Mouse (Mus musculus) naive thymus-derived CD4-positive, alpha-beta T cell, adult 2 months (primary cell): ENCODE data around the gene Gm10721.
"Not testable (repeated sequence)": the region's sequence is repeated elsewhere in the genome, so short reads cannot be mapped to it uniquely, and the experiment has no call there.

Experiments used
- DNase-seq: peaks from one replicate; pipeline ENCODE4 v3.0.0-alpha.2; 2011; ENCODE audit warnings: low read depth

Gene Gm10721

GRCm38 (mm10) chr9:3012733-3013279 lies at the start of gene Gm10721:
Gene Gm10721 (plus strand): TSS chr9:3013140.
- not testable (repeated sequence) for DNase-seq

- peak; percentile 49 for DNase-seq
Measured at GRCm38 (mm10) chr9:3000445-3000972, 12.4 kb upstream of the Gm10721 start, which contains the start of gene Gm10722. Gene Gm10722 (plus strand): TSS chr9:3000922.

DNA sequence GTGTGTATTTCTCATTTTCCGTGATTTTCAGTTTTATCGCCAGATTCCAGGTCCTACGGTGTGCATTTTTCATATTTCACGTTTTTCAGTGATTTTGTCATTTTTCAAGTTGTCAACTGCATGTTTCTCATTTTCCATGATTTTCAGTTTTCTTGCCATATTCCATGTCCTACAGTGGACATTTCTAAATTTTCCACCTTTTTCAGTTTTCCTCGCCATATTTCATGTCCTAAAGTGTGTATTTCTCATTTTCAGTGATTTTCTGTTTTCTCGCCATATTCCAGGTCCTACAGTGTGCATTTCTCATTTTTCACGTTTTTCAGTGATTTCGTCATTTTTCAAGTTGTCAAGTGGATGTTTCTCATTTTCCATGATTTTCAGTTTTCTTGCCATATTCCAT lies 11.9 kb upstream of the Gm10721 start:
- DNase-seq = not testable (repeated sequence)

DNA sequence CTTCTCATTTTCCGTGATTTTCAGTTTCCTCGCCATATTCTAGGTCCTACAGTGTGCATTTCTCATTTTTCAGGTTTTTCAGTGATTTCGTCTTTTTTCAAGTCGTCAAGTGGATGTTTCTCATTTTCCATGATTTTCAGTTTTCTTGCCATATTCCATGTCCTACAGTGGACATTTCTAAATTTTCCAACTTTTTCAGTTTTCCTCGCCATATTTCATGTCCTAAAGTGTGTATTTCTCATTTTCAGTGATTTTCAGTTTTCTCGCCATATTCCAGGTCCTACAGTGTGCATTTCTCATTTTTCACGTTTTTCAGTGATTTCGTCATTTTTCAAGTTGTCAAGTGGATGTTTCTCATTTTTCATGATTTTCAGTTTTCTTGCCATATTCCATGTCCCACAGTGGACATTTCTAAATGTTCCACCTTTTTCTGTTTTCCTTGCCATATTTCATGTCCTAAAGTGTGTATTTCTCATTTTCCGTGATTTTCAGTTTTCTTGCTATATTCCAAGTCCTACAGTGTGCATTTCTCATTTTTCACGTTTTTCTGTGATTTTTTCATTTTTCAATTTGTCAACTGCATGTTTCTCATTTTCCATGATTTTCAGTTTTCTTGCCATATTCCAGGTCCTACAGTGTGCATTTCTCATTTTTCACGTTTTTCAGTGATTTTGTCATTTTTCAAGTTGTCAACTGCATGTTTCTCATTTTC lies 10.8 kb upstream of the Gm10721 start:
- DNase-seq = peak; percentile 42

DNA sequence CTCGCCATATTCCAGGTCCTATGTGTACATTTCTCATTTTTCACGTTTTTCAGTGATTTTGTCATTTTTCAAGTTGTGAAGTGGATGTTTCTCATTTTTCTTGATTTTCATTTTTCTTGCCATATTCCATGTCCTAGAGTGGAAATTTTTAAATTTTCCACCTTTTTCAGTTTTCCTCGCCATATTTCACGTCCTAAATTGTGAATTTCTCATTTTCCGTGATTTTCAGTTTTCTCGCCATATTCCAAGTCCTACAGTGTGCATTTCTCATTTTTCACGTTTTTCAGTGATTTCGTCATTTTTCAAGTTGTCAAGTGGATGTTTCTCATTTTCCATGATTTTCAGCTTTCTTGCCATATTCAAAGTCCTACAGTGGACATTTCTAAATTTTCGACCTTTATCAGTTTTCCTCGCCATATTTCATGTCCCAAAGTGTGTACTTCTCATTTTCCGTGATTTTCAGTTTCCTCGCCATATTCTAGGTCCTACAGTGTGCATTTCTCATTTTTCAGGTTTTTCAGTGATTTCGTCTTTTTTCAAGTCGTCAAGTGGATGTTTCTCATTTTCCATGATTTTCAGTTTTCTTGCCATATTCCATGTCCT lies 10.0 kb upstream of the Gm10721 start, which contains the start of gene Gm11168:
Gm11168 (plus strand) TSS at position 553 of the 603 bp plus-strand sequence.
- not testable (repeated sequence) for DNase-seq

GRCm38 (mm10) chr9:3006179-3006578 lies 6.8 kb upstream of the Gm10721 start:
- not testable (repeated sequence) for DNase-seq

GRCm38 (mm10) chr9:3006636-3007035 lies 6.3 kb upstream of the Gm10721 start:
- not testable (repeated sequence) for DNase-seq

DNA sequence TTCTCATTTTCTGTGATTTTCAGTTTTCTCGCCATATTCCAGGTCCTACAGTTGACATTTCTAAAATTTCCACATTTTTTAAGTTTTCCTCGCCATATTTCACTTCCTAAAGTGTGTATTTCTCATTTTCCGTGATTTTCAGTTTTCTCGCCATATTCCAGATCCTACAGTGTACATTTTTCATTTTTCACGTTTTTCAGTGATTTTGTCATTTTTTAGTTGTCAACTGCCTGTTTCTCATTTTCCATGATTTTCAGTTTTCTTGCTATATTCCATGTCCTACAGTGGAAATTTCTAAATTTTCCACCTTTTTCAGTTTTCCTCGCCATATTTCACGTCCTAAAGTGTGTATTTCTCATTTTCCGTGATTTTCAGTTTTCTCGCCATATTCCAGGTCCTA lies 5.7 kb upstream of the Gm10721 start:
- peak; percentile 32 for DNase-seq

- DNase-seq = not testable (repeated sequence)
Measured at GRCm38 (mm10) chr9:3009331-3009730, 3.6 kb upstream of the Gm10721 start.

DNA sequence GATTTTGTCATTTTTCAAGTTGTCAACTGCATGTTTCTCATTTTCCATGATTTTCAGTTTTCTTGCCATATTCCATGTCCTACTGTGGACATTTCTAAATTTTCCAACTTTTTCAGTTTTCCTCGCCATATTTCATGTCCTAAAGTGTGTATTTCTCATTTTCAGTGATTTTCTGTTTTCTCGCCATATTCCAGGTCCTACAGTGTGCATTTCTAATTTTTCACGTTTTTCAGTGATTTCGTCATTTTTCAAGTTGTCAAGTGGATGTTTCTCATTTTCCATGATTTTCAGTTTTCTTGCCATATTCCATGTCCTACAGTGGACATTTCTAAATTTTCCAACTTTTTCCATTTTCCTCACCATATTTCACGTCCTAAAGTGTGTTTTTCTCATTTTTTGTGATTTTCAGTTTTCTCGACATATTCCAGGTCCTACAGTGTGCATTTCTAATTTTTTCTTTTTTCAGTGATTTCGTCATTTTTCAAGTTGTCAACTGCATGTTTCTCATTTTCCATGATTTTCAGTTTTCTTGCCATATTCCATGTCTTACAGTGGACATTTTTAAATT lies 802 bp upstream of the Gm10721 start:
- not testable (repeated sequence) for DNase-seq

GRCm38 (mm10) chr9:3015354-3015753 lies 2.4 kb downstream of the Gm10721 start, which contains the start of gene Gm10720:
Gene Gm10720 (plus strand): TSS chr9:3015654.
- not testable (repeated sequence) for DNase-seq

DNA sequence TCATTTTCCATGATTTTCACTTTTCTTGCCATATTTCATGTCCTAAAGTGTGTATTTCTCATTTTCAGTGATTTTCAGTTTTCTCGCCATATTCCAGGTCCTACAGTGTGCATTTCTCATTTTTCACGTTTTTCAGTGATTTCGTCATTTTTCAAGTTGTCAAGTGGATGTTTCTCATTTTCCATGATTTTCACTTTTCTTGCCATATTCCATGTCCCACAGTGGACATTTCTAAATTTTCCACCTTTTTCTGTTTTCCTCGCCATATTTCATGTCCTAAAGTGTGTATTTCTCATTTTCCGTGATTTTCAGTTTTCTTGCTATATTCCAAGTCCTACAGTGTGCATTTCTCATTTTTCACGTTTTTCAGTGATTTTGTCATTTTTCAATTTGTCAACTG lies 3.0 kb downstream of the Gm10721 start:
- DNase-seq = not testable (repeated sequence)

- DNase-seq = not testable (repeated sequence)
Measured at GRCm38 (mm10) chr9:3017108-3017507, 4.2 kb downstream of the Gm10721 start, which contains the start of gene Gm10719. Gene Gm10719 (plus strand): TSS chr9:3017408.

DNA sequence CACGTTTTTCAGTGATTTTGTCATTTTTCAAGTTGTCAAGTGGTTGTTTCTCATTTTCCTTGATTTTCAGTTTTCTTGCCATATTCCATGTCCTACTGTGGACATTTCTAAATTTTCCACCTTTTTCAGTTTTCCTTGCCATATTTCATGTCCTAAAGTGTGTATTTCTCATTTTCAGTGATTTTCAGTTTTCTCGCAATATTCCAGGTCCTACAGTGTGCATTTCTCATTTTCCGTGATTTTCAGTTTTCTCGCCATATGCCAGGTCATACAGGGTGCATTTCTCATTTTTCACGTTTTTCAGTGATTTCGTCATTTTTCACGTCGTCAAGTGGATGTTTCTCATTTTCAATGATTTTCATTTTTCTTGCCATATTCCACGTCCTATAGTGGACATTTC lies 6.0 kb downstream of the Gm10721 start:
- not testable (repeated sequence) for DNase-seq

GRCm38 (mm10) chr9:3019835-3020727 lies 7.1 kb downstream of the Gm10721 start:
- not testable (repeated sequence) for DNase-seq

DNA sequence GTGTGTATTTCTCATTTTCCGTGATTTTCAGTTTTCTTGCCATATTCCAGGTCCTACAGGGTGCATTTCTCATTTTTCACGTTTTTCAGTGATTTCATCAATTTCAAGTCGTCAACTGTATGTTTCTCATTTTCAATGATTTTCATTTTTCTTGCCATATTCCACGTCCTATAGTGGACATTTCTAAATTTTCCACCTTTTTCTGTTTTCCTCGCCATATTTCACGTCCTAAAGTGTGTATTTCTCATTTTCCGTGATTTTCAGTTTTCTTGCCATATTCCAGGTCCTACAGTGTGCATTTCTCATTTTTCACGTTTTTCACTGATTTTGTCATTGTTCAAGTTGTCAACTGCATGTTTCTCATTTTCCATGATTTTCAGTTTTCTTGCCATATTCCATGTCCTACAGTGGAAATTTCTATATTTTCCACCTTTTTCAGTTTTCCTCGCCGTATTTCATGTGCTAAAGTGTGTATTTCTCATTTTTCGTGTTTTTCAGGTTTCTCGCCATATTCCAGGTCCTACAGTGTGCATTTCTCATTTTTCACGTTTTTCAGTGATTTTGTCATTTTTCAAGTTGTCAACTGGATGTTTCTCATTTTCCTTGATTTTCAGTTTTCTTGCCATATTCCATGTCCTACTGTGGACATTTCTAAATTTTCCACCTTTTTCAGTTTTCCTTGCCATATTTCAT lies 9.5 kb downstream of the Gm10721 start:
- peak; percentile 40 for DNase-seq

DNA sequence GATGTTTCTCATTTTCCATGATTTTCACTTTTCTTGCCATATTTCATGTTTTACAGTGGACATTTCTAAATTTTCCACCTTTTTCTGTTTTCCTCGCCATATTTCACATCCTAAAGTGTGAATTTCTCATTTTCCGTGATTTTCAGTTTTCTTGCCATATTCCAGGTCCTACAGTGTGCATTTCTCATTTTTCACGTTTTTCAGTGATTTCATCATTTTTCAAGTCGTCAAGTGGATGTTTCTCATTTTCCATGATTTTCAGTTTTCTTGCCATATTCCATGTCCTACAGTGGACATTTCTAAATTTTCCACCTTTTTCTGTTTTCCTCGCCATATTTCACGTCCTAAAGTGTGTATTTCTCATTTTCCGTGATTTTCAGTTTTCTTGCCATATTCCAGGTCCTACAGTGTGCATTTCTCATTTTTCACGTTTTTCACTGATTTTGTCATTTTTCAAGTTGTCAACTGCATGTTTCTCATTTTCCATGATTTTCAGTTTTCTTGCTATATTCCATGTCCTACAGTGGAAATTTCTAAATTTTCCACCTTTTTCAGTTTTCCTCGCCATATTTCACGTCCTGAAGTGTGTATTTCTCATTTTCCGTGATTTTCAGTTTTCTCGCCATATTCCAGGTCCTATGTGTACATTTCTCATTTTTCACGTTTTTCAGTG lies 10.5 kb downstream of the Gm10721 start, which contains the start of gene Gm10718:
Gm10718 (plus strand) TSS at position 236 of the 673 bp plus-strand sequence.
- not testable (repeated sequence) for DNase-seq

GRCm38 (mm10) chr9:3023985-3024648 lies 11.2 kb downstream of the Gm10721 start:
- not testable (repeated sequence) for DNase-seq

- not testable (repeated sequence) for DNase-seq
Measured at GRCm38 (mm10) chr9:3024912-3025467, 12.1 kb downstream of the Gm10721 start, which contains the start of gene Gm10717. Gene Gm10717 (plus strand): TSS chr9:3025417.
